Mouse (Mus musculus): Measurements from ENCODE around the gene Actbl2.

The Actbl2 gene

DNA sequence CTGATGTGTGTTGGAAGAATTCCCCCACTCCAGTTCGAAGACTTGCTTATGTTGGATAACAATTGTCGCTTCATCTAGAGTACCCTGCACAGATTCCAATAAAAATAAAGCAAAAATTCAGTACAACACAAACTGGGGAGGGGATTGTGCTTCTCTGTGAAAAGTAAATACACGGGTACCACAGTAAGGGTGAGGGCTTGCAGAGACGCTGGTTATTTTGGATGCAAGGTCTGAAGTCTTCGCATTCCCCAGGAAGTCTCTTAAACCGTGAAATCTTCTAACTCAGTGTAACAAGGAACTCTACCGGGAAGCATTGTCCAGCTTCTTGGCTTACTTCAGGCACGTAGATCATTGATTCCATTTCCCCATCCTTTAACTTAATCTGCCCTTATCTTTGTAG is 17.1 kb downstream of the Actbl2 start:
- DNase-seq: no peak

DNA sequence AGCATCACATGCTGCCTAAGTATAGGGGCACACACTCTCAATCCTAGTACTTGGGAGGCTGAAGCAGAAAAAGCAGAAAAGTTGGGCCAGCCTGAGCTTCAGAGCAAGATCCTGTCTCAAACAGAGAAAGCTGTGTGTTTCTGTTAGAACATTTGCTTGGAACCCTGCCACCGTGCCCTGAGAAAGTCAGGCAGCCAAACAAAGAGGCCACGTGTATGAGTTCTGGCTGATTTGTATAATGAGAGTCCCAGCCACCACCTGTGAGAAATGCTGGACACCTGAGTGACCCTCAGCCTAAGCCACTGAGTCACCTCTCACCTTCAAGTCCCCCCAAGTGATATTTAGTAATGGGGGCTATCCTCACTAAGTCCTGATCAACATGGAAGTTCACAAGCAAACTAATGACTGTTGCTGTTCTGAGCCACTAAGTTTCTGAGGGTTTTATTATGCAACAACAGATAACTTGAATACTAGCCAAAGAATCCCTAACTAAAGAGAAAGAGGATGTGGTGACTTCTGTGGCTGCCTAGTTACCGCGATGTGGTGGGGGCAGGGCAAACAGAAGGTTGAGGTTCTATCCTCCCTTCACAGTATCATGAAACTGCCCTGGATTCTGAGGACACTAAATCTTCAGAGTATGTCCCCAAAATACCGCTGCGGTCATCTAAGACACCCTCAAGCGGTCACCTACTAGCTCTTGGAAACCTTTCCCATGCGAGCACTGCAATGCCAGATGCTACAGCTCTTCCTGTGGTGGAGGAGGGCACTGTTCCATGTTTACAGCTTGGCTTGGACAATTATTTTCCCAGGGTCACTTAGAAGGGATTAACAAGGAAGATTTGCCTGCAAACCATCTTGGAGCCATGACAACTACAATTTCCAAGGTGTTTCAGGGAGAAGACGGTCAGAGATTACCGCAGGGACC is 31.9 kb downstream of the Actbl2 start:
- peak; percentile 45 for DNase-seq

DNA sequence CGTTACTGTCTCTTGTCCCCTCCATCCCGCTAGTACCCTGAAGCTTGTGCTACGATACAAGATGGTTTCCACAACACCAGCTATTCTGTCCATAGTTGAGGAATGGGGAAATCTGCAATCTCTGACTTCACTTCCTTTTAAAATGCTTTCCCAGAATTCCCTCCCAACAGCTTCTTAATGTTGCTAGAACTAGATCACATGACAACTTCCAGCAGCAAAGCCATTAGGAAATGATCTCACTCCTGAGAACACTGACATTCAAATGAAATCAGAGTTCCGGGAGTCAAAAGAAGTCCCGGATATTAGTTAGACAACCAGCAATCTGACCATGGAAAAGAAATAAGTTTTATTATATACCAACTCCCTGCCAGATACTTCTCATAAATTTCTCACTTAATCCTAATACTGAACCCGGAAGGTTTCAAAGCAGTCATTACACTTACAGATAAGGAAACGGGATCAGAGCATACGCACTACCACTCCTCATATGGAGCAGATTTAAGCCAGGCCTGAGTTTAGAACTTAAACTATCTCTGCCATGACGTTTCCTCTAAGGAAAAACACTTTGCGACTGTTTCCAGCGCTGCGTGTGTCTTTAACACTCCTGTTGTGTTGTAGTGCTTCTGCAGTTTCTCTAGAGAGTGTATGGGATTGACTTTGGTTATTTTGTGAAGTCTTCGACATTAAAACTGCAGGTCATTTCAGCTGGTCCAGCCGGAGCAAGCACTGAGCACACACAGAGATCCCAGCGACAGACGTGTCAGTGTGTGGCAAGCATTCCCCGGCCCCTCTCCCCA is 36.5 kb downstream of the Actbl2 start:
- peak; percentile 21 for DNase-seq

DNA sequence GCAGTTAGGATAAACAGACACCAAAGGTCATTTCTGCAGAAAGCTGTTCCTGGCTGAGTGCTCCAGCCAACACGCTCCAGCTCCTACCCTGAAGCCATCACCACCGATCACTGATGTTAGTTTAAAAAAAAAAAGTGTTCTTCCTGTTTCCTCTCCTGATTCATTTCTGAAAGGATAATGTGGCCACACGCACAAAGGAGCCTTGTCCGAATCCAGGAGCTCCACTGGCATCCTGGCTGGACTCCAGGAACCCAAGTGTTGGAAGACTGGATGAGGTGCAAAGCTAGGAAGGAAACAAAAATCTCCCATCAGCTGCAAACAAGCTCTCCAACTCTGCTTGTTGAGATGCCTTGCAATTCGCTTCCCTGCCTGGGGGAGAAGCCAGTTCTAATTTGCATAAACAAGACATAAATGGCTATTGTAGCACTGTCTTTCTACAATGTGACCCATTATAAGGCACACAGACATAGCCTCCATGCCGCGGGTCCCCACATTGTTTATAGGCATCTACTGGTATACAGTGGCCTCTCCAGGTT is 37.2 kb downstream of the Actbl2 start:
- DNase-seq: peak; percentile 77

DNA sequence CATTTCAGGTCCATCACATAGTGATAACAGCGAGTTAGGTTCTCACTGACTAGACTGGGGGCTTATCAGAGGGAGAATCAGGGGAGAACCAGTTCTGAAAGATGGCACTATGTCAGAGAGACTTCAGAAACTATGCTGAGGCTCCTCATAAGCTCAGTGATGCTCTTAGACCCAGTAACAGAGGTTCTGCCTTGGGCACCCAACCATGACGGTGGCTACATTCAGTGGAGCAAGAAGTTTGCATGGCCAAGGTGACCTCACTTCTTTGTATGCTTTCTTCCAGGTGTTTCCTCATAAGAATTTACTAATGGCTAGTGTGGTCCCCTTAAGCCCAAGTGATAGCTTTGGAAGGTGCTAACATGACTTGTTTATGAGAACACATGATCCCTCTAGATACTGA is 38.7 kb downstream of the Actbl2 start:
- no peak for DNase-seq

DNA sequence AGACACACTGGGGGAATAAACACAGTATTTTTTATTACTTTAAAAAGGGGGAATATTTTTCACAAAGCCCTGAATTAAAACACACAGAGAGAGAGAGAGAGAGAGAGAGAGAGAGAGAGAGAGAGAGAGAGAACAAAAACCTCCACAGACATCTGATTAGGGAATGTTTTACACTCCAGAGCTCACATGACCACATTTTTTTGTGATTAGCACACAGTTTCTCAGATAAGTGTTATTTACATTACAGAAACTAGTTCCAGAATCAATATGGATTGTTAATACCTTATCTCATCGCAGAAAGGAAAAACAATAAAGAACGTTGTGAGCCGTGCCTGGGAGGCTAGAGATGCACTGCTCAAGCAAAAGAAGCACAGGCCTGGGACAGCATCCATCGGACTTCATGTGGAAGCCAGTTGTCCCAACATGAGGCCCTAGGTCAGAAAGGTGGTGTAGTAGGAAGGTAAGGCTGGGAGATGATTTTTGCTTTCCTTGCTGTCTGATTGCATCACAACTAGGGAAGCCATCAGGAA is 40.2 kb downstream of the Actbl2 start:
- DNase-seq: no peak

DNA sequence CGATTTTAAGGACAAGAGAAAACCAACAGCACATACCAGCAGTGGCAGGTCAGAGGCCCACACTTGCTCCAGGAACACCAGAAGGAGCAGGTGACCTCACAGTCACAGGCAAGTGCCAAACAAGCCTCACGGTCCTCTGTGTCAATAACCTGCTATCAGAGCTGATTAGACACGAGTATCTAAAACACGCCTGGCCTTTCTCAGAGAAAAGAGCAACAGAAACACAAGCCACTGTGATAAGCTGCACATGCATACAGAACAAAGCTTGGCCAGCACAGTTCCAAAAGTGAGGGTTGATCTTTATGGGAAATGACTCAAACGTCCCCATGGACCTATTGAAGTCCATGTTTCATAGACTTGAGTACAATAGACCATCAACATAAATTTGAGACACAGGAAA is 41.2 kb downstream of the Actbl2 start:
- no peak for DNase-seq

DNA sequence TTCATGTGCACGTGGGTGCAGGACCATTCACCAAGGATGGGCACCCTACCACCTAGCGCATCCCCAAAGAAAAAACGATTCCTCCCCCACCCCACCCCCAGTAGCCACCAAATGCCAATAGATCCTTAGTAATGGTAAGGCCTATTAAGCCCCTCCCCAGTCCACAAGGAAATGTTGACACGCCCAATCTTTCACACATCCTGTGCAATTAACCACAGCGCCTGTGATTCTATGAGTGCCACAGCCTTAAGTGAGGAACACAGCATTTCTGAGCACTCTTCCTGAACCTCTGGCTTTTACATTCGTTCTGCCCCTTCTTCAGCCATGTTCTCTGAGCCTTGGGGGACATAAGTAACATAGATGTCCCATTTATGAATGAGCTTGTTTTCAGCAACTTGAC is 42.8 kb downstream of the Actbl2 start:
- no peak for DNase-seq

DNA sequence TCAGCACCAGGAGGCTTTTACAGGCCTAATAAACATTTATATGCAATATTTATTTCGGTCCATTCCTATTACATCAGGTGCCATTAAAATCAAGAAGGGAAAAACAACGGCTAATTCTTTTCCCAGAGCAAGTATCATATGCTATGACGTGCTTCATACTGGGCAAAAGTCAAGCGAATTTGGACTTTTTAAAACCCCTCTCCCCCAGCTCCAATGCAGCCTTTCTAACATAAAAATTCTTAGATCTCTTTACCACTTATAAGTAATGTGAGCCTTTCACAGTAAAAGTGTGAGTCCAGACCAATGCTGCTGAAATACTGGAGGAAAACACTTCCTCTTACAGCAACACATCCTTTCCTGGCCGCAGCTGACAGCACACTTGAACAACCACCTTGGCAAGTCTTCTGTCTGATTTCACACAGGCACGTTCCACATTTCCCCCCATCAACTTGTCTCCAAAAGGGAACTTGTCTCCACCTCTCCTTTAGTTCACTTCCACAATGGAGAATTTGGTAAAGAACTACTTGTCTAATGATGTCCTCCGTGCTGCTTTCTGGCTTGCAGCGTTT is 44.4 kb downstream of the Actbl2 start:
- DNase-seq: no peak

DNA sequence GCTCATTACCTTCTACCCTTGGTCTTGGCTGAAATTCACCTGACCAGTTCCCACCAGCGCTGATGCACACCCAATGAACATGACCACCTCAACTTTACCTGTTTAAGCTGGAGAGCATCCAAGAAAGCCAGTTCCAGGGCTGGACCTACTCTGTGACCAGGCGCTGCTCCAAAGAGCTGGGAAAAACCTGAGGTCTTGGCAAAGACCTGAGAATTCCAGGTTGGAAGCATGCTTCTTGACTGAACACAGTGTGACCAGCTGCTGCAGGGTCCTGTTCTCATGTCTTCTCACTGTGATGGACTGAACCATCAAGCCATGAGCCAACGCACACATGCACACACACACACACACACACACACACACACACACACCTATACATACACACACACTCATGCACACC is 46.0 kb downstream of the Actbl2 start:
- no peak for DNase-seq

DNA sequence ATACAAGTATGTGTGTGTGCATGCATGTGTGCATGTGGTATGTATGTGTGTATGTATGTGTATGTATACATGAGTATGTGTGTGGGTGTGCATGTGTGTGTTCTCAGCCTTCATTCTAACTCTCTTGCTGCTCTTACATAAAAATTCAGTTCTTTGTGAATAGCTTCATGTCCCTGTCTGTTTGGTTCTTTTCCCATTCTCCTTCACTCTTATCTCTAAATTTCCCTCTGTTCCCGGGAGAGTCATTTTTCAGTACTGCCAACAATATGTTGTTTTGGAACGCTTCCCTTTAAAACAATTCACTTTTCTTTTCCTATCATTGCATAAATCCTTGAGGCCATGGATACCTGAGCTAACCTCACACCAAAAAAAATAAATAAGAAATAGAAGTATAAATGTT is 46.6 kb downstream of the Actbl2 start:
- DNase-seq: no peak

DNA sequence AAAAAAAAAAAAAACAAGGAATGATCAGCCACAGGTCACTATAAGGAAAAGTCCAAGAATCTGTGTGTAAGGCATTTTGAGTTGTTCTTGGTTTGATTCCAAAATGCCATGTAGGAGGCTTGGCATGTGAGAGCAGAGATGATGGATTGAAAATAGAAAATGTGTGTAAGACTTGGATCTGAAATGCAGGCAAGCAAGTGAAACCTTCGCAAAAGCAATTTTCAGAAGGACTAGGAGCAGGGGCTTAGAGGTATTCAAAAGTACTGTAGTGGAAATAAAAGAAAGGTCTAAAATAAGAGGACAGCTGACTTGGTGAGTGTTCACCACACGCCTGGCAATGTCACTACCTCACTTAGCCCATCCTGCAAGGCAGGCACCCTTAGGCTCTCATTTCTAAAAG is 49.4 kb downstream of the Actbl2 start:
- no peak for DNase-seq

DNA sequence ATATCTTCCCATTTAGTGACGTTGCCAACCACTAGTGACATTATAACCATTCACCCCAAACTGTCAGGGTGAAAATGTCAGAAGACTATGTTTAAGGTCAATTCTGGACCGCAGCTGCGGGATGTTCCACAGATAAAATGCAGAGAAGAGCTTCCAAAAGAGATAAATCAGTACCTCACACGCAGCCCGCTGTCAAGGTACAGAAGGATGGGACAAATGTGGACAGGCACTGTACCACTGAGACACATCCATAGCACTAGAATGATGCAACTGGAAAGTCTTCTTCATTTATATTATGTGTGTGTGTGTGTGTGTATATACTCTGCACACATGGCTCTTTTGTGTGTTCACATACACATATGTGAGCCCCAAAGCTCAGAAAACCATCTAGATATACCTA is 49.9 kb downstream of the Actbl2 start:
- DNase-seq: no peak

All from layer of hippocampus, adult 9-11 months (tissue).